Mouse (Mus musculus): ENCODE measurements at regions not wholly inside any gene's neighbourhood (a gene's known extent, or its start where the extent isn't known, plus 50 kb on each side); places are given as distances from the start of the nearest gene placed in this dataset.
"Not testable (repeated sequence)": the region's sequence is repeated elsewhere in the genome, so short reads cannot be mapped to it uniquely, and the experiment has no call there.

GRCm38 (mm10) chr13:4858341-4858740 is 249.4 kb upstream of the Akr1e1 start:
- no peak for DNase-seq (ENCODE audit: extremely low read depth, insufficient read length, low spot score)

- not testable (repeated sequence) for DNase-seq (ENCODE audit: extremely low read depth, insufficient read length, low spot score)
Measured at GRCm38 (mm10) chr13:4839481-4839880, 230.5 kb upstream of the Akr1e1 start.

- no peak for DNase-seq (ENCODE audit: extremely low read depth, insufficient read length, low spot score)
Measured at GRCm38 (mm10) chr13:4826756-4827155, 217.8 kb upstream of the Akr1e1 start.

- not testable (repeated sequence) for DNase-seq (ENCODE audit: extremely low read depth, insufficient read length, low spot score)
Measured at GRCm38 (mm10) chr13:4825749-4826148, 216.8 kb upstream of the Akr1e1 start.

GRCm38 (mm10) chr13:4806876-4807275 is 197.9 kb upstream of the Akr1e1 start:
- no peak for DNase-seq (ENCODE audit: extremely low read depth, insufficient read length, low spot score)

GRCm38 (mm10) chr13:4800666-4801065 is 191.7 kb upstream of the Akr1e1 start:
- no peak for DNase-seq (ENCODE audit: extremely low read depth, insufficient read length, low spot score)

GRCm38 (mm10) chr13:4791139-4791538 is 182.2 kb upstream of the Akr1e1 start:
- DNase-seq (ENCODE audit: extremely low read depth, insufficient read length, low spot score) = no peak

GRCm38 (mm10) chr13:4790414-4790813 is 181.4 kb upstream of the Akr1e1 start:
- no peak for DNase-seq (ENCODE audit: extremely low read depth, insufficient read length, low spot score)

- no peak for DNase-seq (ENCODE audit: extremely low read depth, insufficient read length, low spot score)
Measured at GRCm38 (mm10) chr13:4783290-4783689, 174.3 kb upstream of the Akr1e1 start.

GRCm38 (mm10) chr13:4778264-4778823 is 169.4 kb upstream of the Akr1e1 start:
- DNase-seq (ENCODE audit: extremely low read depth, insufficient read length, low spot score) = not testable (repeated sequence)

GRCm38 (mm10) chr13:4776855-4777254 is 167.9 kb upstream of the Akr1e1 start:
- no peak for DNase-seq (ENCODE audit: extremely low read depth, insufficient read length, low spot score)

- peak; percentile 20 for DNase-seq (ENCODE audit: extremely low read depth, insufficient read length, low spot score)
Measured at GRCm38 (mm10) chr13:4772324-4772723, 163.3 kb upstream of the Akr1e1 start.

- peak; percentile 89 for DNase-seq (ENCODE audit: extremely low read depth, insufficient read length, low spot score)
Measured at GRCm38 (mm10) chr13:4771120-4772075, 162.4 kb upstream of the Akr1e1 start.

- no peak for DNase-seq (ENCODE audit: extremely low read depth, insufficient read length, low spot score)
Measured at GRCm38 (mm10) chr13:4759965-4760364, 151.0 kb upstream of the Akr1e1 start.

GRCm38 (mm10) chr13:4756529-4756928 is 147.6 kb upstream of the Akr1e1 start:
- no peak for DNase-seq (ENCODE audit: extremely low read depth, insufficient read length, low spot score)

- DNase-seq (ENCODE audit: extremely low read depth, insufficient read length, low spot score) = no peak
Measured at GRCm38 (mm10) chr13:4742930-4743329, 134.0 kb upstream of the Akr1e1 start.

- not testable (repeated sequence) for DNase-seq (ENCODE audit: extremely low read depth, insufficient read length, low spot score)
Measured at GRCm38 (mm10) chr13:4716299-4716698, 107.3 kb upstream of the Akr1e1 start.

- DNase-seq (ENCODE audit: extremely low read depth, insufficient read length, low spot score) = no peak
Measured at GRCm38 (mm10) chr13:4714724-4715123, 105.8 kb upstream of the Akr1e1 start.

- no peak for DNase-seq (ENCODE audit: extremely low read depth, insufficient read length, low spot score)
Measured at GRCm38 (mm10) chr13:4712698-4713097, 103.7 kb upstream of the Akr1e1 start.

- not testable (repeated sequence) for DNase-seq (ENCODE audit: extremely low read depth, insufficient read length, low spot score)
Measured at GRCm38 (mm10) chr13:4699591-4699990, 90.6 kb upstream of the Akr1e1 start.

- DNase-seq (ENCODE audit: extremely low read depth, insufficient read length, low spot score) = peak; percentile 9
Measured at GRCm38 (mm10) chr13:4666375-4667140, 57.6 kb upstream of the Akr1e1 start.
